Mouse (Mus musculus) adrenal gland, postnatal 14 days (tissue): ENCODE measurements around the gene Clpx. TPM values are rescaled to one million over a fixed set of nuclear protein-coding genes. Genes with fewer than 3 reads are reported as not detected.

ENCODE experiments used
- DNase-seq: peaks from one replicate; pipeline ENCODE4 v3.0.0; 2021; ENCODE audit warnings: mixed read lengths
- total RNA-seq: library from RNA; stranded (reverse); gene quantifications from 2 replicates; pipeline ENCODE4 v1.2.3, GENCODE M21; 2021

Gene Clpx
- total RNA-seq, 1 experiment from 2014 or later = 132 TPM

- peak; percentile 76 for DNase-seq
Observed at GRCm38 (mm10) chr9:65346476-65347111, 52.5 kb downstream of the Clpx start.

GRCm38 (mm10) chr9:65347112-65347850, 53.2 kb downstream of the Clpx start:
- DNase-seq = no peak

GRCm38 (mm10) chr9:65353251-65353650, 59.2 kb downstream of the Clpx start:
- DNase-seq = no peak

GRCm38 (mm10) chr9:65356561-65356960, 62.5 kb downstream of the Clpx start:
- no peak for DNase-seq

GRCm38 (mm10) chr9:65356971-65357370, 62.9 kb downstream of the Clpx start:
- peak; percentile 74 for DNase-seq

- DNase-seq = no peak
Observed at GRCm38 (mm10) chr9:65358956-65359480, 65.0 kb downstream of the Clpx start.

- no peak for DNase-seq
Observed at GRCm38 (mm10) chr9:65360641-65361448, 66.8 kb downstream of the Clpx start, which contains the start of gene Ubap1l. Ubap1l (plus strand) TSS chr9:65361041.

GRCm38 (mm10) chr9:65363684-65364083, 69.6 kb downstream of the Clpx start:
- no peak for DNase-seq

- no peak for DNase-seq
Observed at GRCm38 (mm10) chr9:65365721-65366120, 71.7 kb downstream of the Clpx start.

- DNase-seq = no peak
Observed at GRCm38 (mm10) chr9:65371756-65372155, 77.7 kb downstream of the Clpx start.

GRCm38 (mm10) chr9:65372449-65372848, 78.4 kb downstream of the Clpx start:
- DNase-seq = peak; percentile 73

GRCm38 (mm10) chr9:65374468-65375162, 80.6 kb downstream of the Clpx start:
- peak; percentile 57 for DNase-seq

- peak; percentile 67 for DNase-seq
Observed at GRCm38 (mm10) chr9:65375163-65375934, 81.3 kb downstream of the Clpx start.

Other genes starting within 250 kb of the Clpx start
- gene Igdcc4, start 192.8 kb upstream of the Clpx start, total RNA-seq = 18.3 and 23.2 TPM in 2 replicates
- 1.2 and 1.4 TPM in 2 replicates for gene Igdcc3, start 153.1 kb upstream of the Clpx start, total RNA-seq
- gene Parp16, start 98.9 kb upstream of the Clpx start, total RNA-seq = 15.2 and 17.3 TPM in 2 replicates
- 5.1 and 5.6 TPM in 2 replicates for gene Cilp, start 29.1 kb upstream of the Clpx start, total RNA-seq
- gene Pdcd7, start 51.8 kb downstream of the Clpx start, total RNA-seq = 15.0 and 18.8 TPM in 2 replicates
- gene Ubap1l, start 66.8 kb downstream of the Clpx start, total RNA-seq = 0.52 and 0.53 TPM in 2 replicates
- 0.26 and 0.63 TPM in 2 replicates for gene Kbtbd13, start 97.4 kb downstream of the Clpx start, total RNA-seq
- gene Rasl12, start 104.2 kb downstream of the Clpx start, total RNA-seq = 31.5 and 37.3 TPM in 2 replicates
- gene Slc51b, start 128.7 kb downstream of the Clpx start, total RNA-seq = not detected in 2 replicates
- 12.3 and 14.7 TPM in 2 replicates for gene Mtfmt, start 141.5 kb downstream of the Clpx start, total RNA-seq
- gene Spg21, start 166.7 kb downstream of the Clpx start, total RNA-seq = 45.6 and 46.1 TPM in 2 replicates
- 0.41 TPM in 1 of 2 replicates, not detected in the other for gene Ankdd1a, start 225.9 kb downstream of the Clpx start, total RNA-seq